Mouse (Mus musculus): ENCODE data around the gene Hsd3b4.
"Not testable (repeated sequence)": the region's sequence is repeated elsewhere in the genome, so short reads cannot be mapped to it uniquely, and the experiment has no call there.

Hsd3b4 gene

DNA sequence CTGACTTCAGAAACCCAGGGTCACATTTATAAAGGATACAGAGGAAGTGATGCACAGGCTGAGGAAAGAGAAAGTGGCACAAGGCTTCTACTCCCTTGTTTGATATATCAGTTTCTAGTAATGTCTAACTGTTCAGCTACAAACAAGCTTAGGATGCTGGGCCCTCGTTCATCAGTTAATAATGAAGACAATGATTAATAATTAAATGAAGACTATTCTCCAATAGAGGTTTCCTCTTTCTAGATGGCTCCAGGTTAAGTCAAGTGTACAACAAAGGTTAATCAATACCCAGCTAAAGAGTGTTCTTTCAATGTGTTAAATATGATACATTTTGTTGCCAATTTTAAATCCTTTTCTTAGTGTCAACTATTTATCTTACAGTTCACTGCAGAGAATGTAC, at the start of gene Hsd3b4:
Hsd3b4 (minus strand) TSS at position 101 of the 400 bp plus-strand sequence.
- in situ Hi-C loops (cut with MseI, MboI), result not testable (repeated sequence)

DNA sequence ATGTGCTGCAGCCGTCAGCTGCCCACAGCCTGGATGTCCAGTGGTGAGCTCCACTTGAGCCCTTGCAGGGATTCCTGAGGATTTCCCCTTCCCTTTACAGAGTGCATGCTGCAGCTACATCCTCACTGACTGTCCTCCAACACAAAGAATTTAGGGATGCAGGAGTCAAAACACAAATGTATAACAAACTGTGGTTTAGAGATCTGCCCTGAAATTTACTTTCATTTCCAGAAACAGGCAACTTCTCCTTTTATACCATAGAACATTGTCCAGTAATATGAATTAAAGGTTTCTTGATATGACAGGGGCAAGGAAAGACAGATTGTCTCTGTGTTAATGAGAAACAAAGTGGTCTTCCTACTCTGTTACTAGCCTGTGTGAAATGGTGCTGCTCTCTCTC, 40.5 kb upstream of the Hsd3b4 start:
- in situ Hi-C loops (cut with MseI, MboI), result not testable (repeated sequence)

DNA sequence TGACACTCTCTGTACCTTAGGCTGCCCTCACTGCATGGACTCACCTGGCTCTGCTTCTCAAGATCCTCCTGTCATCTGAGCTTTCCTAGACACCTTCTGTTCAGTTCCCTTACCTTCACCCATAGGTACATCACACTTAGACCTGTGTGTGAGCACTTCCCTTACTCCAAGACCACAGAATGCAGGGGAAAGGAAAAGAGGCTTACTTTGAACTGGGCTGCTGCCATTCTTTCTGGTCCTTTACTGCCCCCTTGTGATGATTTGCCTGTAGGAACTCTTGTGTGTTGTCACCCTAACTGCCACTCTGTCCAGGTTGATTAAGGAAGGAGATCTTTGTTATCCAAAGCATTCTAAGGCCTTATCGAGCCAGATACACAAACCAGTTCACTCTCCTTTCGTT, 39.9 kb upstream of the Hsd3b4 start:
- in situ Hi-C loops (cut with MseI, MboI), result not testable (repeated sequence)

DNA sequence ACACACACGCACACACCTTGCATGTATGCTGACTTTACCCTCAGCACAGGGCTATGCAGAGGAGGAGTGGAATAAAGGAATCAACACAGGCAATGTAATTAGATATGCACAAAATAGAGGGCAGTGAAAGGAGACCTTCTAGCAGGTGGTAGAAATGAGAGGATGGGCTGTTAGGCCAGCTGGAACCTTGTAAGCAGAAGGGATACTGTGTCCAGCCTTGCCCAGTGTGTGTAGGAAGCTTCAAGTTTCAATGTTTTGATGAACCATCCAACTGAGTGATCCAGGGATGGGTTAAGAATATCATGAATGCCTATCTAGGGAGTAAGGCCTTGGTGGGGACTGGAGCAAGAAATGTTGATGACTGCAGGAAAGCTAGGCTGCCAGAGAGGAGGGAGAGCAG, 38.2 kb upstream of the Hsd3b4 start:
- in situ Hi-C loops (cut with MseI, MboI), result not testable (repeated sequence)

DNA sequence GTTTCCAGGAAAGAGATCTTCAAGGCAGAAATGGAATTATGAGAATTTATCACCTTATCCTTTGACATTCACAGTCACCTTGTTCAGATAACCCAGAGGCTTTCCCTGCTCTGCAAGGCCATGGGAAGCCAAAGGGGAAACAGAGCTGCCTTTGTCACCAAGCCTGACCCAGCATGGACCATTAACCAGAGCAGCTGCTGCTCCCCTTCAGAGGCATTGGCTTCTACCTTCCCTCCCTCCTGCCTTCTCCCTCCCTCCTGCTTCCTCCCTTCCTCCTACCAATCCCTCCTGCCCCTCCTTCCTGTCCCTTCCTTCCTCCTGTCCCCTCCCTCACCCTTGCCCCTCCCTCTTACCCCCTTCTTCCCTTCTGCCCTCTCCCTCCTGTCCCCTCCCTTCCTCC, 37.3 kb upstream of the Hsd3b4 start:
- in situ Hi-C loops (cut with MseI, MboI), result not testable (repeated sequence)

DNA sequence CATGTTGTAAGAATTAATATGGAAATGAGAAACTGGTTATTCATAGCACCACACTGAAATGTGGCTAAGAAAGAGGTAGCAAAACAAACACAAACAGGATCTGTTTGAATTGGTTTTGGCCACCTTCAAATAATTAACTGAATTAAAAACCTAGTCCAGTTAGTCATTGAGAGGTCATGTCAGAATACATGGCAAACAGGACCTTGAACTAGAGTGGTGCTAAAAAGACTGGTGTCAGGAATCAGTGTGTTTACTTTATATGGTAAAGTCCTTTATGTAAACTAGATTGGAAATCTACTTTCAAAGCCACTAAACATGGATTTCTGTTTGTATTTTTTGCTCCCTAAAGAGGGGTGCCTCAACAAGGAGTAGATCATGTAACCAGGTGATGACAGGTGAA, 14.7 kb upstream of the Hsd3b4 start:
- in situ Hi-C loops (cut with MseI, MboI), result not testable (repeated sequence)

DNA sequence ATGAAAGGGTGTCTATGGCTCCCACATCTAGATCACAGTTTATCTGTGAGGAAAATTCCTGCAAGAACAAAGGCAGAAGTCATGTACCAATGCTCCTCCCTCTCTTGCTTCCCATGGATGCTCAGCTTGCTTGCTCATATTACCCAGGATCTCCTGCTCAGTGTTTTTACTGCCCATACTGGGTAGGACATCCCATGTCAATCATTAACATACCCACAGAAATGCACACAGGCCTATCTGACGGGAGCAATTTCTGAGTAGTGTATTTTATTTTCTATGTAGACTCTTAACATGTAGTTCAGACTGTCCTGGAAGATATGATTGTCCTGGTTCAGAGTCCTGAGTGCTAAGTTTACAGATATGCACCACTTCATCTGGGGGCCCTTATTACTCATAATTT, 14.2 kb upstream of the Hsd3b4 start:
- in situ Hi-C loops (cut with MseI, MboI), result not testable (repeated sequence)

DNA sequence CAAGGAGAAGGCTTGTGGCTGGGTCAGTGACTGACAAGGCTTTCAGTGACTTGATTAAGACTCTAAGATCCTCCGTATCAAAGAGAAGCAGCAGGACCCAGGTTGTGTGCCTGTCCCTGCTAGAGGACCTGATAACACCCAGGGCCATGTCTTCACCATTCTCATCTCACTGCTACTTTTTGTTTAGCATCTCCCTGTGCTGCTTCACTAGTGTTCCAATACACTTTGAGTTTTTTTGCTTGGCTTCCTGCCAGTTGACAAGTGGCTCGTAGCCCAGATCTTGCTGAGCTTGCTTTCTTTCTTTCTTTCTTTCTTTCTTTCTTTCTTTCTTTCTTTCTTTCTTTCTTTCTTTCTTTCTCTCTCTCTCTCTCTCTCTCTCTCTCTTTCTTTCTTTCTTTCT, 12.5 kb upstream of the Hsd3b4 start:
- in situ Hi-C loops (cut with MseI, MboI), result not testable (repeated sequence)

DNA sequence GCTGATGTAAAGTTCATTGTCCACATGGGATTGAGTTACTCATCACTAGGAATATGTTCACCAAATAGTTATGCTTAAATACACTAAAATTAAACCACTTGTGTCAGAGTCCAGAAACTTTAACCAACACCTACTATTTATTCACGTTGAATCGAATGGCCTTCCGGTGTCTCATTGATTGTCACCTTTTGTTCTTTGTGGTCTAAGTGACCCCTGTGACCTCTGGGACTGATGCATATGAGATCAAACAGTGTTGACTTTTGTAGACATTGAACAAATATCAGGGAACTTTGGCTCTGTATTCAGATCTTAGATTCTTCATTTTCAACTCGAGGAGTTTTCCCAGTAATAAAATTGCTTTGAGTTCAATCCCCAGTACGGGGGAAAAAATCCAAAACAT, 3.1 kb downstream of the Hsd3b4 start:
- in situ Hi-C loops (cut with MseI, MboI), result not testable (repeated sequence)

DNA sequence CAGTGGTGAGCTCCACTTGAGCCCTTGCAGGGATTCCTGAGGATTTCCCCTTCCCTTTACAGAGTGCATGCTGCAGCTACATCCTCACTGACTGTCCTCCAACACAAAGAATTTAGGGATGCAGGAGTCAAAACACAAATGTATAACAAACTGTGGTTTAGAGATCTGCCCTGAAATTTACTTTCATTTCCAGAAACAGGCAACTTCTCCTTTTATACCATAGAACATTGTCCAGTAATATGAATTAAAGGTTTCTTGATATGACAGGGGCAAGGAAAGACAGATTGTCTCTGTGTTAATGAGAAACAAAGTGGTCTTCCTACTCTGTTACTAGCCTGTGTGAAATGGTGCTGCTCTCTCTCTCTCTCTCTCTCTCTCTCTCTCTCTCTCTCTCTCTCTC, 12.9 kb downstream of the Hsd3b4 start:
- in situ Hi-C loops (cut with MseI, MboI), result not testable (repeated sequence)

DNA sequence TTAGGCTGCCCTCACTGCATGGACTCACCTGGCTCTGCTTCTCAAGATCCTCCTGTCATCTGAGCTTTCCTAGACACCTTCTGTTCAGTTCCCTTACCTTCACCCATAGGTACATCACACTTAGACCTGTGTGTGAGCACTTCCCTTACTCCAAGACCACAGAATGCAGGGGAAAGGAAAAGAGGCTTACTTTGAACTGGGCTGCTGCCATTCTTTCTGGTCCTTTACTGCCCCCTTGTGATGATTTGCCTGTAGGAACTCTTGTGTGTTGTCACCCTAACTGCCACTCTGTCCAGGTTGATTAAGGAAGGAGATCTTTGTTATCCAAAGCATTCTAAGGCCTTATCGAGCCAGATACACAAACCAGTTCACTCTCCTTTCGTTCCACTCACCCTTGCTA, 13.6 kb downstream of the Hsd3b4 start:
- in situ Hi-C loops (cut with MseI, MboI), result not testable (repeated sequence)

DNA sequence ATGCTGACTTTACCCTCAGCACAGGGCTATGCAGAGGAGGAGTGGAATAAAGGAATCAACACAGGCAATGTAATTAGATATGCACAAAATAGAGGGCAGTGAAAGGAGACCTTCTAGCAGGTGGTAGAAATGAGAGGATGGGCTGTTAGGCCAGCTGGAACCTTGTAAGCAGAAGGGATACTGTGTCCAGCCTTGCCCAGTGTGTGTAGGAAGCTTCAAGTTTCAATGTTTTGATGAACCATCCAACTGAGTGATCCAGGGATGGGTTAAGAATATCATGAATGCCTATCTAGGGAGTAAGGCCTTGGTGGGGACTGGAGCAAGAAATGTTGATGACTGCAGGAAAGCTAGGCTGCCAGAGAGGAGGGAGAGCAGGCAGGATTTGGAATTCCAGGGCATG, 15.3 kb downstream of the Hsd3b4 start:
- in situ Hi-C loops (cut with MseI, MboI), result not testable (repeated sequence)

DNA sequence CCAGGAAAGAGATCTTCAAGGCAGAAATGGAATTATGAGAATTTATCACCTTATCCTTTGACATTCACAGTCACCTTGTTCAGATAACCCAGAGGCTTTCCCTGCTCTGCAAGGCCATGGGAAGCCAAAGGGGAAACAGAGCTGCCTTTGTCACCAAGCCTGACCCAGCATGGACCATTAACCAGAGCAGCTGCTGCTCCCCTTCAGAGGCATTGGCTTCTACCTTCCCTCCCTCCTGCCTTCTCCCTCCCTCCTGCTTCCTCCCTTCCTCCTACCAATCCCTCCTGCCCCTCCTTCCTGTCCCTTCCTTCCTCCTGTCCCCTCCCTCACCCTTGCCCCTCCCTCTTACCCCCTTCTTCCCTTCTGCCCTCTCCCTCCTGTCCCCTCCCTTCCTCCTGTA, 16.1 kb downstream of the Hsd3b4 start:
- in situ Hi-C loops (cut with MseI, MboI), result not testable (repeated sequence)

DNA sequence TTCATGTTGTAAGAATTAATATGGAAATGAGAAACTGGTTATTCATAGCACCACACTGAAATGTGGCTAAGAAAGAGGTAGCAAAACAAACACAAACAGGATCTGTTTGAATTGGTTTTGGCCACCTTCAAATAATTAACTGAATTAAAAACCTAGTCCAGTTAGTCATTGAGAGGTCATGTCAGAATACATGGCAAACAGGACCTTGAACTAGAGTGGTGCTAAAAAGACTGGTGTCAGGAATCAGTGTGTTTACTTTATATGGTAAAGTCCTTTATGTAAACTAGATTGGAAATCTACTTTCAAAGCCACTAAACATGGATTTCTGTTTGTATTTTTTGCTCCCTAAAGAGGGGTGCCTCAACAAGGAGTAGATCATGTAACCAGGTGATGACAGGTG, 38.8 kb downstream of the Hsd3b4 start:
- in situ Hi-C loops (cut with MseI, MboI), result not testable (repeated sequence)

DNA sequence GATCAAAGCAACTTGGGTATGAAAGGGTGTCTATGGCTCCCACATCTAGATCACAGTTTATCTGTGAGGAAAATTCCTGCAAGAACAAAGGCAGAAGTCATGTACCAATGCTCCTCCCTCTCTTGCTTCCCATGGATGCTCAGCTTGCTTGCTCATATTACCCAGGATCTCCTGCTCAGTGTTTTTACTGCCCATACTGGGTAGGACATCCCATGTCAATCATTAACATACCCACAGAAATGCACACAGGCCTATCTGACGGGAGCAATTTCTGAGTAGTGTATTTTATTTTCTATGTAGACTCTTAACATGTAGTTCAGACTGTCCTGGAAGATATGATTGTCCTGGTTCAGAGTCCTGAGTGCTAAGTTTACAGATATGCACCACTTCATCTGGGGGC, 39.3 kb downstream of the Hsd3b4 start:
- in situ Hi-C loops (cut with MseI, MboI), result not testable (repeated sequence)

DNA sequence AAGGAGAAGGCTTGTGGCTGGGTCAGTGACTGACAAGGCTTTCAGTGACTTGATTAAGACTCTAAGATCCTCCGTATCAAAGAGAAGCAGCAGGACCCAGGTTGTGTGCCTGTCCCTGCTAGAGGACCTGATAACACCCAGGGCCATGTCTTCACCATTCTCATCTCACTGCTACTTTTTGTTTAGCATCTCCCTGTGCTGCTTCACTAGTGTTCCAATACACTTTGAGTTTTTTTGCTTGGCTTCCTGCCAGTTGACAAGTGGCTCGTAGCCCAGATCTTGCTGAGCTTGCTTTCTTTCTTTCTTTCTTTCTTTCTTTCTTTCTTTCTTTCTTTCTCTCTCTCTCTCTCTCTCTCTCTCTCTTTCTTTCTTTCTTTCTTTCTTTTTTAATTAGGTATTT, 41.0 kb downstream of the Hsd3b4 start:
- in situ Hi-C loops (cut with MseI, MboI), result not testable (repeated sequence)

DNA sequence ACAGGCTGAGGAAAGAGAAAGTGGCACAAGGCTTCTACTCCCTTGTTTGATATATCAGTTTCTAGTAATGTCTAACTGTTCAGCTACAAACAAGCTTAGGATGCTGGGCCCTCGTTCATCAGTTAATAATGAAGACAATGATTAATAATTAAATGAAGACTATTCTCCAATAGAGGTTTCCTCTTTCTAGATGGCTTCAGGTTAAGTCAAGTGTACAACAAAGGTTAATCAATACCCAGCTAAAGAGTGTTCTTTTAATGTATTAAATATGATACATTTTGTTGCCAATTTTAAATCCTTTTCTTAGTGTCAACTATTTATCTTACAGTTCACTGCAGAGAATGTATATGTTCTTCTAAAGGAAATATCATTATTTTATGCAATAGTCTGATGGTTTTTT, 53.3 kb downstream of the Hsd3b4 start, which contains the start of gene Gm4450:
Gm4450 (minus strand) TSS at position 101 of the 400 bp plus-strand sequence.
- in situ Hi-C loops (cut with MseI, MboI), result not testable (repeated sequence)

DNA sequence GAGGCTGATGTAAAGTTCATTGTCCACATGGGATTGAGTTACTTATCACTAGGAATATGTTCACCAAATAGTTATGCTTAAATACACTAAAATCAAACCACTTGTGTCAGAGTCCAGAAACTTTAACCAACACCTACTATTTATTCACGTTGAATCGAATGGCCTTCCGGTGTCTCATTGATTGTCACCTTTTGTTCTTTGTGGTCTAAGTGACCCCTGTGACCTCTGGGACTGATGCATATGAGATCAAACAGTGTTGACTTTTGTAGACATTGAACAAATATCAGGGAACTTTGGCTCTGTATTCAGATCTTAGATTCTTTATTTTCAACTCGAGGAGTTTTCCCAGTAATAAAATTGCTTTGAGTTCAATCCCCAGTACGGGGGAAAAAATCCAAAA, 56.5 kb downstream of the Hsd3b4 start:
- in situ Hi-C loops (cut with MseI, MboI), result not testable (repeated sequence)
